Mouse (Mus musculus) layer of hippocampus, postnatal 25 days (tissue): ENCODE data around the gene Hoxb4. TPM values are rescaled to one million over a fixed set of nuclear protein-coding genes. Genes with fewer than 3 reads are reported as not detected.

Experiments
- DNase-seq, 2 experiments: peaks; one replicate each; pipeline ENCODE4 v3.0.0; 2022; ENCODE audit warnings: mixed read lengths in 2 of 2, low spot score in 1 of 2; ENCODE audit errors: extremely low spot score in 1 of 2
- total RNA-seq, 2 experiments: library from RNA; stranded (reverse); gene quantifications; 2 replicates each; pipeline ENCODE4 v1.2.3; 2021

The Hoxb4 gene
- total RNA-seq, 2 experiments from 2014 or later, result not detected

DNA sequence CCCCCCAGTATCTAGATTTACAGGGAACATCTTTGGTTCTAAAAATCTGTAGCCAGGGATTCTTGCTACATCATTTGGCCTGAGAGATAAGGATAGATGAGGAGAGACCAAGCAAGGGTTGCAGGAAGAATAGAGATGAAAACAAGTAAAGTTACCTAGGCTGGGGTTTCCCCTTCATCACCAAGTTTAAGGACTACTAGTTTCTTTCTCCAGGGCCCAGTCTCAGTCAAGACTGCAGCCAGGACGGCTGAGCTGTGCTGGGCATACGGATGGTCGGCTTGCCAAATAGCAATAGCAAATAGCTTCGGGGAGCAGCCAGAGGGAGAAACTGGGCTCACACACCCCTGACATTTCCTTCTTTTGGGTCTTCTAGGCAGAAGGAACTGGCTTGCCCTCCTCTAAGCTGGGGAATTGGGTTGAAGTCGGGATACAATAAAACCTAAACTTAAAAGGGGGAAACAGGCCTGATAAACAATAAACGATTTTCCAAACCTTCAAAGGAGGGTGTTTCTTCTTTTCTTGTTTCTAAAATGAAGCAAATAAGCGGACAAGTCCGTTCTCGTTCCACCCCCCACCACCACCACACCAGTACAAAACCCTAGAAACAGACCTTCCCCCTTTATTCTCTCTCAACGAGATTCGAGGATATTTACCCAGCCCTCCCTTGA lies 20.0 kb upstream of the Hoxb4 start:
- no peak for DNase-seq

DNA sequence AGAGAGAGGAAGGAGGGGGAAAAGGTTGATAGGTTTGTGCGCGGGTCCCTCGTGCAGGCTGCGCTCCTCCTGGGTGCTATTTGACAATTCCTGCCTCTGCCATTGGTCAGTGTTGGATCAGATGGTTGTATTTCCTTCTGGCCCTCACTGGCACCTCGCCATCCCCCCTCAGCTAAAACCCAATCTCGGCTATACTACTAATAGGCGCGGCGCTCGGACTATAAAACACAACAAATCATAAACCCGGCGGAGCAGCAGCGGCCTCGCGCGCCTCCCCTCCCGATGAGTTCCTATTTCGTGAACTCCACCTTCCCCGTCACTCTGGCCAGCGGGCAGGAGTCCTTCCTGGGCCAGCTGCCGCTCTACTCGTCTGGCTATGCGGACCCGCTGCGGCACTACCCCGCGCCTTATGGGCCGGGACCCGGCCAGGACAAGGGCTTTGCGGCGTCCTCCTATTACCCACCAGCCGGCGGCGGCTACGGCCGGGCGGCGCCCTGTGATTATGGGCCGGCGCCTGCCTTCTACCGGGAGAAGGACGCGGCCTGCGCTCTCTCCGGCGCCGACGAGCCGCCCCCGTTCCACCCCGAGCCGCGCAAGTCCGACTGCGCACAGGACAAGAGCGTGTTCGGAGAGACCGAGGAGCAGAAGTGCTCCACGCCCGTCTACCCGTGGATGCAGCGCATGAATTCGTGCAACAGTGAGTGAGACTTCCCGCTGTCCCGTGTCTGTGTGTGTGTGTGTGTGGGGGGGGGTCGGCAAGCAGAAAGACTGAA lies 19.0 kb upstream of the Hoxb4 start:
- no peak for DNase-seq

DNA sequence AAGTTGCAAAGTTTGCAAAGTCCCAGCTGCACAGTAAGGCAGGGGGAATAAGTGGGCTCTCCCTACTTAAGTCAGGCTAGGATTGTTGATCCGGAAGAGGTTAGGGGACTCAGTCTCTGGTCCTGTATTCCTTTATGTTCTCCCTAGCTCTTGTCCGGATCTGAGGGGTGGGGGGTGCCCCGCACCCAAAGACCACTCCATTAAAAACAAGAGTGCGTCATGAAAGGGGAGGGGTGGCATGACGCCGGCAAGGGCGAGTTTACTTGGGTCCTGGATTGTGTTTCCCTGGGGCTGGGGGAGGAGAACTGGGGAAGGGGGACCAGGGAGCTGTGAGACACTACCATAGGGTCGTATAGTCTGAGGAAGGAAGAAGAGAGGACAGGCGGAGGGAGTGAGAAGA lies 18.3 kb upstream of the Hoxb4 start:
- no peak for DNase-seq

DNA sequence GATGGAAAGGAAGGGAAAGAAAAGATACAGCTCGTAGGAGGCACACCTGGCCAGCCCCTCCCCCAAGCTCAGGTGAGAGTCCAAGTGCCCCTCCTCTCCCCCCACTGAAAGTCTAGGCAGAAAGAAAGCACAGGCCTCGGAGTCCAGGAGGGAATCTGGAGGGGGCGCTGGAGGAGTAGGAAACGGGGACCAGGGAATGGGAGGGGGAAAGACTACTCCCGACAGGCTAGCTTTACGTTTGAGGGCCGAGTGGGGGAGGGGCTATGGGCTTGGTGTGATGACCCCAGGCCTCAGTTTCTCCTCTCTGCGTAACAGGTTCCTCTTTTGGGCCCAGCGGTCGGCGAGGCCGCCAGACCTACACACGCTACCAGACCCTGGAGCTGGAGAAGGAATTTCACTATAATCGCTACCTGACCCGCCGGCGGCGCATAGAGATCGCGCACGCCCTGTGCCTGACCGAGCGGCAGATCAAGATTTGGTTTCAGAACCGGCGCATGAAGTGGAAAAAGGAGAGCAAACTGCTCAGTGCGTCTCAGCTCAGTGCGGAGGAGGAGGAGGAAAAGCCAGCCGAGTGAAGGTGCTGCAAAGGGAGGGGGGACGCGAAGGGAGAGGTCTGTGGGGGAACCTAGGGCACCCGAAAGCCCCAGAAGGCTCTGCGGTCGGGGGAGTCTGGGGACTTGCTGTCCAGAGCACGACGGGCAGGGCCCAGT lies 17.6 kb upstream of the Hoxb4 start:
- DNase-seq, result no peak

DNA sequence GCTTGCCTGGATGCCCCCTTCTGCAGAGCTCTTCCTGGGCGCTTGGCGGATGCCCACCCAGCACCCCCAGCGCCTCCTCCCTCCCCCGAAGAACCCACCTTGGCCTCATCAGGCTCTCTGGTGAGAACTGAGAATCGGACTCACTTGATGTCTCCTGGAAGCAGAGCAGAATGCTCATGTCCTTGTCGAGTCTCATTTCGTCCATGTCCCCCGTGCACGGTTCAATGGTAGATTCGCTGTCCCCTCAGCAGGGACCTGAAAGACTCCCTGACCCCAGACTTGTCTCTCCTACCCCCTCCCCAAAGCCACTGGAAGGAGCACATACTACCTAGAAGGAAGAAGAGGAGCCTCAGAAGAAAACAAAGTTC lies 17.0 kb upstream of the Hoxb4 start:
- DNase-seq, result no peak

DNA sequence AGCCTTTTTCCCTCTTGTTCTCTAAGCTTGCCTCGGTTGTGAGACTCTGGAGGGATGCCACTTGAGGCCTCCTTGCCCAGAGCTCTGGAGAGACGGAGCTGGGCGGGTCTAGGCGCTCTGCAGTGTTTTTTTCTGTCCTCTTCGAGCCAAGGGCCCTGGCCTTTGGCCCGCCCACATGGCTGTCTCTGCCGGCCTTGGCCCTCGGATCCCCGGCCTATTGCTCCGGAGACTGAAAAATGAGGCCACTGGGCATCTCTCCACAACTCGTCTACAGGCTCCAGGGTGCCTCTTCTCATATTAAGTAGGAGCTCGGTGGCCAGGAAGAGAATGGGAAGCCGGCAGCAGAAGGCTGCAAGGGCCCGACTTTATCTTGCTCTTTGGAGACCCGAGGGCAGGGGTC lies 16.2 kb upstream of the Hoxb4 start:
- DNase-seq, result no peak

DNA sequence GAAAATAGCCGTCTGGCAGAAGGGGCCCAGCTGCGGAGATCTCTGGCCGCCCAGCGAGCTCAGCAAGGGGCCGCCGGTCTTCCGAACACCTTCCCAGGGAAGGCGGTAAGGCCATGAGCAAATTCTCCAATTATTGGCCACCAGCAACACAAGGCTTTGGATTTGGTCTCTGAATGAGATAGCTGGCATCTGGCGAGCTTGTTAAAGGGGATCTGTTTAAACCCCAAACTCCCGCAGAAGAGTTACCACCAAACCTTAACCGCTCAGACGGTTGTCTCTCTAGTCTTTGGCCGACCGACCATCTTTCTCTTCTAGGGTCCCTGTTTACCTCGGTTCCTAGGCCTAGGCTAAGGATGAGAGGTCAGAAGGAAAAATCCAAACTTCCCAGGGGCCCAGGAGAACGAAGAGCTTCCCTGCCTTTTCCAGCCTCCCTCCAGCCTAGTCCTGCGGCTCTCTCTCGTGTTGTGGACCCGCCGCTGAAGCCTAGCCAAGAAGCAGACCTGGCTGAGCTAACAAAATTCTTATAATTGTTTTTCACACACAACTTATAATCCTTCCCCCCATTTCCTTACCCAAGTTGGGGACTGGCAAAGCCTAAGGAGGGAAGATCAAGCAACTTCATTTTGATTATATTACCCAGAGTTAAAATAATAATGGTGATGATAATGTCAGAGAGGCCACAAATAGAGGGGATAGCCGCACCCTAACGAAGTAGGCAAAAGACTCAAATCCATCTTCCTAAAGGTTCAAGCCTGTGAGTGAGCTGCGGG lies 15.5 kb upstream of the Hoxb4 start:
- DNase-seq, result no peak

DNA sequence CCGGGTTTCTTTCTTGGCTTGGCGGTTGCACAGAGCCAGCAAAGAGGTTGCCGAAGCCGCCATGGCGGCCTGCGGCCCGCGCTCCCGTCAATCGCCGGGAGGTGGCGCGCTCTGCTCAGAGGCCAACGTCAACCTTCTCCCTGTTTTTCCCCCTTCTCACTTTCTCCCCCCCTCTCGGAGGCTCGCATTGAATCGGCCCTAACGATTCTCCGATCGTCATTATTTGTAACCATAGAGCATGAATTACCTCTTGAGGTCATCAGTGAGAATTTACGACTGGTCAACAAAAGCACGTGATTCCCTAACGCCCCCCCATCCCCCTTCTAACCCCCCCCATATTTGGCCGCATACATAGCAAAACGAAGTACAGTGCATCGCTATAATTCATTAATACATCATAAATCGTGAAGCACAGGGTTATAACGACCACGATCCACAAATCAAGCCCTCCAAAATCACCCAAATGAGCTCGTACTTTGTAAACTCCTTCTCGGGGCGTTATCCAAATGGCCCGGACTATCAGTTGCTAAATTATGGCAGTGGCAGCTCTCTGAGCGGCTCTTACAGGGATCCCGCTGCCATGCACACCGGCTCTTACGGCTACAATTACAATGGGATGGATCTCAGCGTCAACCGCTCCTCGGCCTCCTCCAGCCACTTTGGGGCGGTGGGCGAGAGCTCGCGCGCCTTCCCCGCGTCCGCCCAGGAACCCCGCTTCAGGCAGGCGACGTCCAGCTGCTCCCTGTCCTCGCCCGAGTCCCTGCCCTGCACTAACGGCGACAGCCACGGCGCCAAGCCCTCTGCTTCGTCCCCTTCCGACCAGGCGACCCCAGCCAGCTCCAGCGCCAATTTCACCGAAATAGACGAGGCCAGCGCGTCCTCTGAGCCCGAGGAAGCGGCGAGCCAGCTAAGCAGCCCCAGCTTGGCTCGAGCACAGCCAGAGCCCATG lies 14.6 kb upstream of the Hoxb4 start, which contains the start of gene Hoxb5:
Hoxb5 (plus strand) TSS at position 186 of the 949 bp plus-strand sequence.
- DNase-seq, result peak in 1 of 2 experiments; percentile 41

DNA sequence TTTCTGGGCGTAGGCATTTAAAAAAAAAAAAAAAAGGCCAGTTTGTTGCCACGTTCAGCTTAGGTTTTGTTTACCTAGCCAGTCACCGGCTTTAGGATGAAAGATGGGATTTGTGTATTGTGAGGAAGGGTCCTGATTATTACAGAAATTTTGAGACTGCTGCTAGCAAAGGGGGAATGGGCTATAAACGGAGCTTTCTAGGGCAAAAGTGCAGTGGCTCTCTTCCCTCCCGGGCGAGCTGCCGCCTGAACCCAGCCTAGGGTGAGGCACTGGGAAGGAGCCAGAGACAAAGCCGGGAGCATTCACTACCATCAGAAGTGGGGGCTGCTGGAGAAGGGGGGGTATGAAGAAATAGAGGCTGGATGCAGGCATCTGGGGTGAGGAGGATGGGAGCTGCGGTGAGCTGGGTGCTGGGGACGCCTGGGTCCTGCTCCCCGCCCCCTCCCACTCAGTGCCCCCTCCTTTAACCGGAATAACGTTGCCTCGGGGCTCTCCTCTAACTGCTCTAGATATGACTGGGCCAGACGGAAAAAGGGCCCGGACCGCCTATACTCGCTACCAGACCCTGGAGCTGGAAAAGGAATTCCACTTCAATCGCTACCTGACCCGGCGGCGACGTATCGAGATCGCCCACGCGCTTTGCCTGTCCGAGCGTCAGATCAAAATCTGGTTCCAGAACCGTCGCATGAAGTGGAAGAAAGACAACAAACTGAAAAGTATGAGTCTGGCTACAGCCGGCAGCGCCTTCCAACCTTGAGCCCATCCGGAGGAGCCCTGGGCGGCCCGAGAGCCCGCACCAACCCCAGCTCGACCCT lies 13.5 kb upstream of the Hoxb4 start:
- no peak for DNase-seq

DNA sequence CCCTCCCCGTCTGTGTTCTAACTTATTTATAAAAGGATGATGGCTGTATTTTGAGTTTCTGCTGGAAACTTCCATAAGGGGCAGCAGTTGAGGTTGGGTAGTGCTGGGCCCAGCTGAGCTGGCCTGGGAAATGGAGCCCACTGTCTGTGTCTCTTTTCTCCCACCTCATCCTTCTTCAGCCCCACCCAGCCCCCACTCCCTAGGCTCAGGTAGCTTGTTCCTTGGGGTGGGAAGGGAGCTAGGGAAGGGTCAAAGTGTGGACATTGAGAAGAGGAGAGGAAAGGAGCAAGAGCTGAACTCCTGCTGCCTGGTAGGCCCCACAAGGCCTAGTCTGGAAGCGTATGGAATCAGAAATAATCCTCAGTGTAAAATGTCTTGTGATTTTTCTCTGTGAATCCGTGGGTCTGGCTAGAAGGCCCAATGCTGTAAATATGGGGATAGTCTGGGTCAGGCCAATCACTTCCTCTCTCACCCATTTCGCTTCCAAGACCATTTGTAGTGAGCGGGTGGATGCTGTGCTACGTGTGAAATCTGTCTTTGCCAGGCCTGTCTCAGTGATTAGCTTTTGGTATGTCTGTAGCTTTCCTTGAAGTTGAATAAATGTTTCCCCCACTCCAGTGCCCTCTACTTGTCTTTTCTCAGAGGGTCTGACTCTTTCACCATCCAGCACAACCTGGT lies 12.4 kb upstream of the Hoxb4 start:
- DNase-seq, result no peak

DNA sequence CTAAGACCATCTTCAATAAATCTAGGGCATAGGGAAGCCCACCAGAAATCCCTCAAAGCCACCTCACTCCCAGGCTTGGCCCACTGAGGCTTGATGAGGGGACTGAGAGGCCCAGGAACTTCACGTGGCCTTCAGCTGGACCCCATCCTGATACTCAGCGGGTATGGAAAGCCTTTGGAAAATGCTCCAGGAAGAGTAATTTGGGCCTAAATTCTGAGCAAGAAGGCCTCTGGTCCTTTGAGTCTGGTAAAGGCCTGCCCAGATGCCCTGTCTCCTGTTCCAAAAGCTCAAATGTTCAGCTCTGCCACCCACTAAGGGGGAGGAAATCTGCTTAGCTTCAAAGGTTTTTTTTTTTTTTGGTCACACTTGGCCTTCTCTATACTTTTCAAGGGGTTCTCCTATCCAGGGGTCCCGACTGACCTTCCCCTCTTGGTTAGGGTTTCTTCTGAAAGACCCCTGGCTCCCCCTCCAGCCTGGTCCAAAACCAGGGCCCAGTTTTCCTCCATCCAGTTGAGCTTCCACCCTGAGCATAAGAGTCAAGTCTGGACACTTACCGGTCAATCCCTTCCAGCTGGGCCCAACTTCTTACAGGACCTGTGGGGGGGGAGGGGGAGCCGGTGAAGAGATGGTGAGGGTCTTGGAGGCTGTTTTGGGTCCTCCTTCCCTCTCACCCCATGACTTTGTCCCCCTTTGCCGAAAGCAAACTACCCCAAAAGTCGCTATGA lies 11.7 kb upstream of the Hoxb4 start:
- no peak for DNase-seq

DNA sequence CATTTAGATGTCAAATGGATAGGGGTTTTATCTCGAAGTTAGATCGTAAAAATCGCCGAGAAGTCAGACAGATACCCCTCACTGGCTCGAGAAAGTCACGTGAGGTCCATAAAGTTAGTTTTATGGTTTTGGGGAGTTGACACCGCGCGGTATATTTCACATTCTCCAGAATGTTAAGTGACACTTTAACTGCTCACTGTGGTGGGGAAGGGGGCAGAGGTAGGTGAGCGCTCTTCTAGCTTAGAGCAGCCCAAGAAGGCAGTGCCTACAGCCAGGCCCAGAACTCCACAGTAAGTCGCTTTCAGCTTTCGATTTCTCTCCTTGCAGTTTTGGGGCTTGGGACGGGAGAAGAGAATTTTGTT lies 11.2 kb upstream of the Hoxb4 start:
- DNase-seq, result no peak

DNA sequence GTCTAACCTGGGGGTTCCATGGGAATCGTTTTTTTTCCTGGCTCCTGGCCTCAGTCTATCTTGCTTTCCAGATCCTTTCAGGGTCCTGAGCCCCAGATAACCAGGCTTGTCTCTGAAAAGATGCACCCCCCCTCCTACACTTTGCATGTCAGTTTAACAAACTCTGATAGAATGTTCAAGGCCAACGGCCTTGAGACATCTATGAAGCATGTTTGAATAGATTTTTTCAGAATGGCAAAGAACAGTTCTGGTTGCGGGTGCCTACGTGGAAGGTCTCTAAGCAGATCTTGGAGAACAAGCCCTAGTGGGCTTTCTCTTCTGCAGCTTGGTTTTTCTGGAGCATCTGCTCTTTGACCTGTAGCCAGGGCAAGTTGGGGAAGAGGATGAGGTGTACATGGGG lies 9.3 kb upstream of the Hoxb4 start:
- DNase-seq, result no peak

DNA sequence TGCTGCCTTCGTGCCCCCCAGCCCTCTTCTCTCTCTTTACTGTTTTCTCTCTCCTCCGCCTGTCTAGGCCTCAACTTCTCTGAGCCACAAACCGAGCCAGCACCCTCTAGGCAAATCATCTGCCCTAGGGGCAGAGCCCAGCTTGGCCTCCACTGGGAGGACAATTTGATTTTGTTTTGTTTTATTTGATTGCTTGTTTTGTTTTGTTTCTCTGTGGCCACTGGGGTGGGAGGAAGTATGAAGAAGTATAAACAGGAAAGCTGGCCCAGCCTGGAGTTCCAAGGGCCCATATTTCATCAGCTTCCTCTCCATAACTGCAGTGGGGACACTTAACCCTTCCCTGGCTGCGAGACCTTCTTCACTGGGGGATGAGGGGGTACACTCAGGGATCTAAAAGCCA lies 8.8 kb upstream of the Hoxb4 start:
- DNase-seq, result no peak

DNA sequence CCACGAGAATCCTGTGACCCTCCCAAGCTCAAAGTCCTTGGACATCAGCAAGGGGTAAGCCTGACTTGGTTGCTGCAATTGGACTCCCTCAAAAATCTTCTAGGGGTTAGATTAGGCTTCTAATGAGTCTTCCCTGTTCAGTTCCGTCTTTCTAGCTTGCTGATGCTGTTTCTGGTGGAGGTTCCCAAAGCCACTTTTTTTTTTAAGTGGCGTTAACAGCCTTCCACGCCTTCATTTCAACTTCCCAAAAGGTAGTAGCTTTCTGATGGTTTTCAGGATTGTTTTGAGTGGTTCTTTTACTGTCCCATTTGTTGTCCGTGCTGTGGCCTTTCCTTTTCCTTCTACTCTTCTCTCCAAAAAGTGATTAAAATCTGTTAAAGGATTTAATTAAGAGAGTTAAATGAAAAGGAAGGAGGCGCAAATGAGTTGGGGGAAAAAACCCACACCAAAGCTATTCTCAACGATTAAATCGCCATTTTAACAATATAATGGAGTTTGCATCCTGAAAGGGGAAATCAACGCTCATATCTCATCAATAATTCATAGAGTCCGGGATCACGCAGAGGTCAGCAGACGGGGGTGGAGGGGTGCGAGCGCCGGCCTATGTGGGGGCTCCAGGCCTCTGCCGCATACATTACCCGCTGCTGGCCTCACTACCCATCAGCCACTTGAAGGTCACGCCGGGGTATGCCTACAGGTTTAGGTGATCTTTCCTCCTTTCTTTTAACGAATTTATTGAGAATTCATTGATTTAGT lies 7.7 kb upstream of the Hoxb4 start:
- DNase-seq, result no peak

DNA sequence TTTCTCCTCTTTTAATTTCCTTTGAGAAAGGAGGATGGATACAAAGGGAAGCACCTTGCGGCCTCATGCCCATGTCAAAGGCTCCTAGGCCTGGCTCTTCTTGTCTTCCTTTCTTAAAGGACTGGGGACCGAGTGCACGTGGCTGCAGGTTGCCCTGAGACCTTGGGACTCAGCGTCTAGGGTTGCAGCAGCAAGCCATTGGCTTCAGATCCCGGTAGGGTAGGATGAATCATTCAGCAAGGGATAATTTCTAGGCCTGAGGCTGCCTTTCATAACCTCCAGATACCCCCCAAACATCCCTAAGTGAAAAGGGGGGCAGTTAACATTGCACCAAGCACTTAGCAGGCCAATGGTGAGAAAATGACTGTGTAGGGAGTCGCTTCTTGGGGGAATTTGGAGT lies 7.0 kb upstream of the Hoxb4 start:
- no peak for DNase-seq
